Mouse (Mus musculus): ENCODE measurements around the gene Duox2.
"Not testable (repeated sequence)": the region's sequence is repeated elsewhere in the genome, so short reads cannot be mapped to it uniquely, and the experiment has no call there.

Gene Duox2

DNA sequence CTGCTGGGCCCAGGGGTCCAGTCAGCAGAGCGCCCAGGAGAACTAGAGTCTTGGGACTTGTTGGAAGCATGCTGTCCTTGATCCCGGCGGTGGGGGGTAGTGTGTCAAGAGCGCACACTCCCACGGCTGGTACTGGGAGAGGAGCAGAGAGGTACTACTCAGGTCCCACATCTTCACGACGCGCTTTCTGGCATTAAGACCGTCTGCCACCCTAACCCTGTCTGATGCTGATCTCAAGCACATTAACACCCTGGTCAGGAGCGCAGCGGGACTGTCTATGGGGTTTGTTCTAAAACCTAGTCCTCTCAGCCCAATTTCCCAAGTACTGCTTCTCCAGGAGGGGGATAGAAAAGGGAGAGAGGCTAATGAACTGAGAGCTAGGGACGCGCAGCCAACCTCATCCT lies at the start of gene Duox2:
TSS of gene Duox2 (minus strand) at position 354 of the 404 bp plus-strand sequence.
- no peak for DNase-seq (ENCODE audit: low read depth, low spot score)

DNA sequence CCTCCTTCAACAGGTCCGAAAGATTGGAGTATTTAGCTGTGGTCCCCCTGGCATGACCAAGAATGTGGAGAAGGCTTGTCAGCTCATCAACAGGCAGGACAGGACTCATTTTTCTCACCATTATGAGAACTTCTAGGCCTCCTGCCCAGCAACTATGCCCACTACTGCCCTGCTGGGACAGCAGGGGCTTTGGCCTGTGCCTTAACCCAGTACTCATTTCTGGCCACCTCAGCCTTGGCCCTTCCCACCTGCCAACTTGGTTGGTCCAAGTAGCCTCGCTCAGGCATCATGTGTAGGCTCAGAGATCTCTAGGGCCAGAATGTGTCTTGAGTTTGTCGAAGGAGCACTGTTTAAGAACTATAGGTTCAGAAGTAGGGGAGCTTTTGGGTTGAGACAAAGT lies 49.0 kb upstream of the Duox2 start:
- DNase-seq (ENCODE audit: low read depth, low spot score) = no peak

- DNase-seq (ENCODE audit: low read depth, low spot score) = not testable (repeated sequence)
These were observed 47.9 kb upstream of the Duox2 start for GRCm38 (mm10) chr2:122346164-122346563.

GRCm38 (mm10) chr2:122345106-122345893 lies 47.1 kb upstream of the Duox2 start:
- no peak for DNase-seq (ENCODE audit: low read depth, low spot score)

GRCm38 (mm10) chr2:122337291-122337690 lies 39.0 kb upstream of the Duox2 start:
- no peak for DNase-seq (ENCODE audit: low read depth, low spot score)

GRCm38 (mm10) chr2:122334170-122334569 lies 35.9 kb upstream of the Duox2 start:
- DNase-seq (ENCODE audit: low read depth, low spot score) = no peak

- DNase-seq (ENCODE audit: low read depth, low spot score) = no peak
These were observed 34.0 kb upstream of the Duox2 start for GRCm38 (mm10) chr2:122332222-122332621.

GRCm38 (mm10) chr2:122330317-122330716 lies 32.1 kb upstream of the Duox2 start:
- DNase-seq (ENCODE audit: low read depth, low spot score) = not testable (repeated sequence)

GRCm38 (mm10) chr2:122327986-122328385 lies 29.7 kb upstream of the Duox2 start:
- no peak for DNase-seq (ENCODE audit: low read depth, low spot score)

DNA sequence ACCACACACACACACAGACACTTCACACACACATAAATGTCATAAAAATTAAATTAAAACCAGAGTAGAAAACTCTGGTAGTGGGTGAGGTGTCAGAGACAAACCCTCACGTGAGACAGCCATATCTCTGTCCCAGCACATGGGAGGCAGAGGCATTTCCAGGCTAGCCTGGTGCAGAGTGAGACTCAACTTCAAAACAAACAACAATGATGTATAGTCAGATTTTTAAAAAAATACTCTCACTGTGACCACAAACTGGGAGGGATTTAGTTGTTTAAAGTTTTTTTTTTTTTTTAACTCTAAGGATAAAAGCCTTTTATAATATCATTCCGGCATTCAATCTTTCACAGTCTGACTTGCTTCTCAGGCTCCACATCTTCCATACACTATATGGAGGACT lies 27.1 kb upstream of the Duox2 start:
- no peak for DNase-seq (ENCODE audit: low read depth, low spot score)

- no peak for DNase-seq (ENCODE audit: low read depth, low spot score)
These were observed 26.3 kb upstream of the Duox2 start for GRCm38 (mm10) chr2:122324586-122324985.

DNA sequence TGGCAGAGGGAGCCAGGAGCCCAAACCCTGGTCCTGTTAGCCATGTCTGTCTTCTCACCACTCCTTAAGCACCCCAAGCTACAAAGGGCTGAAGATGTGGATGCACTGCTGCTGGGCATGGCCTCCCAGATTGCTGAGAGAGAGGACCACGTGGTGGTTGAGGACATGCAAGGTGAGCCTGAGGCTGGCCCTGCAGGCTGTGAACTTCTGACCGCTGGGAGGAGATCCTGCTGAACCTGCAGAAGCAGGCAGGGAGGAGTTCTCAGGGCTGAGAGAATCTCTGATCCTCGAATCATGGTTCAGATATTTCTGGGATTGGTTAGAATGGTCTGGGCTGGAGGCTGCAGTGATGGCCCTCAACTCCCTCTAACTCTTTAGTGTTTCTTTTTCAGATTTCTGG lies 25.7 kb upstream of the Duox2 start:
- no peak for DNase-seq (ENCODE audit: low read depth, low spot score)

- DNase-seq (ENCODE audit: low read depth, low spot score) = no peak
These were observed 19.1 kb upstream of the Duox2 start for GRCm38 (mm10) chr2:122317384-122317783.

- no peak for DNase-seq (ENCODE audit: low read depth, low spot score)
These were observed 17.1 kb upstream of the Duox2 start, which contains the start of gene Duox1 for GRCm38 (mm10) chr2:122315372-122315771. Duox1 (plus strand) TSS chr2:122315672.

- DNase-seq (ENCODE audit: low read depth, low spot score) = no peak
These were observed 15.3 kb upstream of the Duox2 start, which contains the start of gene Duoxa1 for GRCm38 (mm10) chr2:122313536-122313935. Duoxa1 (minus strand) TSS chr2:122313730.

GRCm38 (mm10) chr2:122312722-122313417 lies 14.6 kb upstream of the Duox2 start:
- peak; percentile 20 for DNase-seq (ENCODE audit: low read depth, low spot score)

DNA sequence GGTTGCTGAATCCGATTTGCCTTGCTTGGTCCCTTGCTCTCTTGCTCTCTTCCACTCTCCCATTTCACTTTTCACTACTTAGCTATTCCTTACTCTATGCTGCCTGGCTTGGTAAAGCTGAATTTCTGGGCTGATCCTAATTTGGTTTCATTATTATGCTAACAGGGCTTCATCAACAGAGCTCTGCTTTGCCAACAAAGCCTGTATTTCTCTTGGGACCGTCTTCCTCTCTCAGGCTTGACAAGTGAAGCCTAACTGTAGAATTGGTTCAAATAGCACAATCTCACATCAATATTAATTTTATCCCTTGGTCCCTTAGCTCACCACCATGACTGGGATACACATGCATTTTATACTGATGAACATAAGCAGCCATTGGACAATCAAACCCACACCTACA lies 13.3 kb upstream of the Duox2 start:
- no peak for DNase-seq (ENCODE audit: low read depth, low spot score)

DNA sequence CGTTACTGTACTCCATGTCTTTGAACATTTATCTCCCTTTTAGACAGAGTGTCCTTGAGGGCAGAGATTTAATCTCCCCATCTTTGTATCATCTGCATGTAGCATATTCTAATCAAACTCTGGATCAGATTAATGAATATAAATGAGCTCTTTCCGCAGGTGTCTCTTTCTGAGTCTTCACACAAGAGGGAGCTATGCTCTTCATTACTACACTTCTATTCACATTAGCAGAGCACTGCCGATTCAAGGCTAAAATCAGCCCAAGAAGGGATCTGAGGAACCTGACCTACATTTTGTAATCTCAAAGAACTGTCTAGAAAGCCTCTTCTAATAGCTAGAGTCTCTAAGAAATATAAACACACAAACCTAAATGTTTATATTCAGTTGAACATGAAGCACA lies 11.4 kb upstream of the Duox2 start:
- DNase-seq (ENCODE audit: low read depth, low spot score) = no peak

- no peak for DNase-seq (ENCODE audit: low read depth, low spot score)
These were observed 7.9 kb upstream of the Duox2 start for GRCm38 (mm10) chr2:122306184-122306583.

GRCm38 (mm10) chr2:122305097-122305892 lies 7.0 kb upstream of the Duox2 start:
- no peak for DNase-seq (ENCODE audit: low read depth, low spot score)

GRCm38 (mm10) chr2:122304544-122304943 lies 6.3 kb upstream of the Duox2 start:
- no peak for DNase-seq (ENCODE audit: low read depth, low spot score)
